Mouse (Mus musculus) midbrain, embryonic 11.5 days (tissue): Measurements from ENCODE around the gene Vmn2r-ps159. TPM values are rescaled to one million over a fixed set of nuclear protein-coding genes. Genes with fewer than 3 reads are reported as not detected.
"Not testable (repeated sequence)": the region's sequence is repeated elsewhere in the genome, so short reads cannot be mapped to it uniquely, and the experiment has no call there.

ENCODE experiments used
- ATAC-seq: fragments of 200-750 bp; cut with Nextera tagmentation; 2 replicates; pipeline ENCODE4 v1.8.0; 2017; ENCODE audit warnings: moderate TSS enrichment, moderate library complexity; ENCODE audit not compliant: low FRiP score
- DNase-seq: peaks from one replicate; pipeline ENCODE4 v3.0.0; 2015; ENCODE audit warnings: low spot score; ENCODE audit errors: missing footprints
- H3K27ac ChIP-seq: fragments of 300-500 bp; sonication (generic); 2 replicates; pipeline ENCODE4 v1.5.1; 2014; ENCODE audit warnings: low read depth, low read length
- H3K27me3 ChIP-seq: fragments of 300-500 bp; sonication (generic); 2 replicates; pipeline ENCODE4 v1.6.1; 2014; ENCODE audit warnings: mild to moderate bottlenecking, low read length, moderate library complexity, mixed read lengths; ENCODE audit not compliant: control insufficient read depth, insufficient read depth
- H3K36me3 ChIP-seq: fragments of 300-500 bp; sonication (generic); 2 replicates; pipeline ENCODE4 v1.6.1; 2014; ENCODE audit warnings: mild to moderate bottlenecking, low read length, moderate library complexity, mixed read lengths; ENCODE audit not compliant: control insufficient read depth, insufficient read depth
- H3K4me1 ChIP-seq: fragments of 300-500 bp; sonication (generic); 2 replicates; pipeline ENCODE4 v1.6.1; 2014; ENCODE audit warnings: low read length; ENCODE audit not compliant: control insufficient read depth, insufficient read depth
- H3K4me2 ChIP-seq: fragments of 300-500 bp; sonication (generic); 2 replicates; pipeline ENCODE4 v1.6.1; 2014; ENCODE audit warnings: mild to moderate bottlenecking, moderate library complexity
- H3K4me3 ChIP-seq: fragments of 300-500 bp; sonication (generic); 2 replicates; pipeline ENCODE4 v1.5.1; 2014; ENCODE audit warnings: low read depth, low read length
- H3K9ac ChIP-seq: fragments of 300-500 bp; sonication (generic); 2 replicates; pipeline ENCODE4 v1.6.1; 2014; ENCODE audit warnings: low read length
- H3K9me3 ChIP-seq: fragments of 300-500 bp; sonication (generic); 2 replicates; pipeline ENCODE4 v1.6.1; 2016; ENCODE audit warnings: low read length; ENCODE audit not compliant: control insufficient read depth
- WGBS: fragments of 180-500 bp; shearing (Covaris S2); extraction: QIAGEN DNeasy Blood & Tissue Kit; methylation state at CpG from one replicate; pipeline ENCODE4 v1.1.7; 2014; 5-methylcytosine and 5-hydroxymethylcytosine counted together
- polyA plus RNA-seq: library from polyadenylated mRNA; unstranded; fragments of >200 nt; fragmentation: Nextera tagmentation; extraction: Ambion mirVana; gene quantifications from 2 replicates; pipeline ENCODE4 v1.2.1, GENCODE M21; 2014

The Vmn2r-ps159 gene
- not detected in 2 replicates for polyA plus RNA-seq

DNA sequence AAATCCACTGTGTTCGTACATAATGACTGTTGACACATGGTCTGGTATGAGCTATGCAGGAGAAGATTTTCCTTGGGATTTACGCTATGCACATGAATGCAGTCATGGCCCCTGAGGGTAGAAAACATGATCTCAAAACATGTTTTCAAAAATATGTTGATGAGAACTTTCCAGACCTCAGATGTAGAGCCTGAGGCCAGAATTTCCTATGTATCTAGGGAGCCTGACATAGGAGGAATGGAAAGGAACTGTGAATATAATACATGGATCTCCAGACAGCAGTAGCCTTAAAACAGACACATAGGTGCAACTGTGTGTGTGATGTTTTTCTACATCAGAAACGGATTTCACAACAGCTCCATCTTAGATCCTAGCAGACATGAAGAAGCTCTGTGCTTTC is at the start of gene Vmn2r-ps159:
Gene Vmn2r-ps159, plus strand, starts transcription at position 301 of the 400 bp plus-strand sequence.
- not testable (repeated sequence) for H3K9ac ChIP-seq, H3K27ac ChIP-seq, H3K36me3 ChIP-seq, H3K4me1 ChIP-seq, H3K4me3 ChIP-seq, H3K9me3 ChIP-seq, ATAC-seq, H3K27me3 ChIP-seq, DNase-seq, H3K4me2 ChIP-seq
- 71% methylated on average over 3 of the region's 3 CpGs for WGBS

DNA sequence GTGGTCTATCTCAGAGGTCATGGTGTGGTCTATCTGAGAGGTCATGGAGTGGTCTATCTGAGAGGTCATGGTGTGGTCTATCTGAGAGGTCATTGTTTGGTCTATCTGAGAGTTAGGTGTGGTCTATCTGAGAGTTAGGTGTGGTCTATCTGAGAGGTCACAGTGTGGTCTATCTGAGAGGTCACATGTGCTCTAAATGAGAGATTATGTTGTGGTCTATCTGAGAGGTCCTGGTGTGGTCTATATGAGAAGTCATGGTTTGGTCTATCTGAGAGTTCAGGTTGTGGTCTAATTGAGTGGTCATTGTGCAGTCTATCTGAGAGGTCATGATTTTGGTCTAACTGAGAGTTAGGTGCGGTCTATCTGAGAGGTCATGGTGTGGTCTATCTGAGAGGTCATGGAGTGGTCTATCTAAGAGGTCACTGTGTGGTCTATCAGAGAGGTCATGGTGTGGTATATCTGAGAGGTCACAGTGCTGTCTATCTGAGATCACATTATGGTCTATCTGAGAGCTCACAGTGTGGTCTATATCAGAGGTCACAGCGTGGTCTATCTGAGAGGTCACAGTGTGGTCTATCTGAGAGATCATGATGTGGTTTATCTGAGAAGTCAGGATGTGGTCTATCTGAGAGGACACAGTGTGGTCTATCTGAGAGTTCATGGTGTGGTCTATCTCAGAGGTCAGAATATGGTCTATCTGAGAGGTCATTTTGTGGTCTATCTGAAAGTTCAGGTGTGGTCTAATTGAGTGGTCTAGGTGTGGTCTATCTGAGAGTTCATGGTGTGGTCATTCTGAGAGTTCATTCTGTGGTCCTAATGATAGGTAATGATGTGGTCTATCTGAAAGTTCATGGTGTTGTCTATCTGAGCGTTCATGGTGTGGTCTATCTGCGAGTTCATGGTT is 10.9 kb downstream of the Vmn2r-ps159 start:
- H3K27me3 ChIP-seq, DNase-seq, H3K27ac ChIP-seq, H3K4me3 ChIP-seq, H3K4me1 ChIP-seq, H3K4me2 ChIP-seq, H3K9ac ChIP-seq, H3K36me3 ChIP-seq: not testable (repeated sequence)
- 81% methylated on average over 4 of the region's 4 CpGs for WGBS
- peak; percentile 51 for ATAC-seq
- H3K9me3 ChIP-seq: peaks cover 27% of the 10 kb centered on the region

DNA sequence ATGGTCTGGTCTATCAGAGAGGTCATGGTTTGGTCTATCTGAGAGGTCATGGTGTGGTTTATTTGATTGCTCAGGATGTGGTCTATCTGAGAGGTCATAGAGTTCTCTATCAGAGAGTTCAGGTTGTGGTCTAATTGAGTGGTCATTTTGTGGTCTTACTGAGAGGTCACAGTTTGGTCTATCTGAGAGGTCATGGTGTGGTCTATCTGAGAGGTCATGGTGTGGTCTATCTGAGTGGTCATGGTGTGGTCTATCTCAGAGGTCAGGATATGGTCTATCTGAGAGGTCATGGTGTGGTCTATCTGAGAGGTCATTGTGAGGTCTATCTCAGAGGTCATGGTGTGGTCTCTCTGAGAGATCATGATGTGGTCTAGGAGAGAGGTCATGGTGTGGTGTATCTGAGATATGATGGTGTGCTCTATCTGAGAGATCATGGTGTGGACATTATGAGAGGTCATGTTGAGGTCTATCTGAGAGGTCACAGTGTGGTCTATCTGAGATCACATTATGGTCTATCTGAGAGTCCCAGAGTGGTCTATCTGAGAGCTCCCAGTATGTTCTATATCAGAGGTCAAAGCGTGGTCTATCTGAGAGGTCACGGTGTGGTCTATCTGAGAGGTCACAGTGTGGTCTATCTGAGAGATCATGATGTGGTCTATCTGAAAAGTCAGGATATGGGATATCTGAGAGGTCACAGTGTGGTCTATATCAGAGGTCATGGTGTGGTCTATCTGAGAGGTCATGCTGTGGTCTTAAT is 11.8 kb downstream of the Vmn2r-ps159 start:
- no peak overlapping the region for H3K4me2 ChIP-seq
- ATAC-seq: peak; percentile 83
- H3K27ac ChIP-seq: no peak overlapping the region
- no peaks in the 10 kb centered on the region for H3K4me1 ChIP-seq
- H3K9ac ChIP-seq: no peak overlapping the region
- 85% methylated on average over 2 of the region's 2 CpGs for WGBS
- no peak overlapping the region for H3K4me3 ChIP-seq
- H3K27me3 ChIP-seq: no peaks in the 10 kb centered on the region
- peaks cover 27% of the 10 kb centered on the region for H3K9me3 ChIP-seq
- no peaks in the 10 kb centered on the region for H3K36me3 ChIP-seq
- DNase-seq: peak; percentile 87

DNA sequence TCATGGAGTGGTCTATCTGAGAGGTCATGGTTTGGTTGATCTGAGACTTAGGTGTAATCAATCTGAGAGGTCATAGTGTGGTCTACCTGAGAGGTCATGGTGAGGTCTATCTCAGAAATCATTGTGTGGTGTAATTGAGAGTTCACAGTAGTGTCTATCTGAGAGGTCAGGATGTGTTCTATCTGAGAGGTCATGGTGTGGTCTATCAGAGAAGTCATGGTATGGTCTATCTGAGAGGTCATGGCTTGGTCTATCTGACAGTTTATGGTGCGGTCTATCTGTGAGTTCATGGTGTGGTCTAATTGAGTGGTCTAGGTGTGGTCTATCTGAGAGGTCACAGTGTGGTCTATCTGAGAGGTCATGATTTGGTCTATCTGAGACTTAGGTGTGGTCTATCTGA is 12.4 kb downstream of the Vmn2r-ps159 start:
- H3K27ac ChIP-seq: no peak overlapping the region
- ATAC-seq (peak; percentile 65), DNase-seq (no peak)
- H3K36me3 ChIP-seq: no peaks in the 10 kb centered on the region
- no peak overlapping the region for H3K9ac ChIP-seq
- no peak overlapping the region for H3K4me2 ChIP-seq
- H3K27me3 ChIP-seq: no peaks in the 10 kb centered on the region
- 94% methylated on average over 1 of the region's 1 CpGs for WGBS
- no peaks in the 10 kb centered on the region for H3K4me1 ChIP-seq
- H3K9me3 ChIP-seq: peaks cover 27% of the 10 kb centered on the region
- H3K4me3 ChIP-seq: no peak overlapping the region

DNA sequence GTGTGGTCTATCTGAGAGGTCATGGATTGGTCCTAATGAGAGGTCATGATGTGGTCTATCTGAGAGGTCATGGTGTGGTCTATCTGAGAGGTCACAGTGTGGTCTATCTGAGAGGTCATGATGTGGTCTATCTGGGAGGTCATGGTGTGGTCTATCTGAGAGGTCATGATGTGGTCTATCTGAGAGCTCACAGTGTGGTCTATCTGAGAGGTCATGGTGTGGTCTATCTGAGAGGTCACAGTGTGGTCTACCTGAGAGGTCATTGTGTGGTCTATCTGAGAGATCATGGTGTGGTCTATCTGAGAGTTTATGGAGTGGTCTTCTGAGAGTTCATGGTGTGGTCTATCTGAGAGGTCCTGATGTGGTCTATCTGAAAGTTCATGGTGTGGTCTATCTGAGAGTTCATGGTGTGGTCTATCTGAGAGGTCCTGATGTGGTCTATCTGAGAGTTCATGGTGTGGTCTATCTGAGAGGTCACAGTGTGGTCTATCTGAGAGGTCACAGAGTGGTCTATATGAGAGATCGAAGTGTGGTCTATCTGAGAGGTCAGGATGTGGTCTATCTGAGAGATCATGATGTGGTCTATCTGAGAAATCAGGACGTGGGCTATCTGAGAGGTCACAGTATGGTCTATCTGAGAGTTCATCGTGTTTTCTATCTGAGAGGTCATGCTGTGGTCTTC is 26.0 kb downstream of the Vmn2r-ps159 start:
- H3K27ac ChIP-seq, H3K4me3 ChIP-seq, H3K9me3 ChIP-seq, H3K9ac ChIP-seq, H3K27me3 ChIP-seq, H3K4me2 ChIP-seq, DNase-seq, H3K4me1 ChIP-seq, H3K36me3 ChIP-seq: not testable (repeated sequence)
- 79% methylated on average over 3 of the region's 3 CpGs for WGBS
- ATAC-seq: peak; percentile 83

Other genes with a start within 250 kb of the Vmn2r-ps159 start
- 49.5 and 55.7 TPM in 2 replicates for gene 9430015G10Rik, start 221.1 kb upstream of the Vmn2r-ps159 start, polyA plus RNA-seq
- 0.54 and 0.75 TPM in 2 replicates for gene Rnf223, start 200.6 kb upstream of the Vmn2r-ps159 start, polyA plus RNA-seq
- 62.2 and 68.2 TPM in 2 replicates for gene Agrn, start 133.6 kb upstream of the Vmn2r-ps159 start, polyA plus RNA-seq
- 0.25 and 0.30 TPM in 2 replicates for gene Isg15, start 130.3 kb upstream of the Vmn2r-ps159 start, polyA plus RNA-seq
- 2.4 TPM in 2 replicates for gene AW011738, start 127.8 kb upstream of the Vmn2r-ps159 start, polyA plus RNA-seq
- 0.81 and 1.2 TPM in 2 replicates for gene Perm1, start 115.2 kb upstream of the Vmn2r-ps159 start, polyA plus RNA-seq
- gene Plekhn1, start 96.2 kb upstream of the Vmn2r-ps159 start, polyA plus RNA-seq: 15.6 and 18.1 TPM in 2 replicates
- gene Noc2l, start 95.1 kb upstream of the Vmn2r-ps159 start, polyA plus RNA-seq: 74.3 and 81.9 TPM in 2 replicates
- gene Samd11, start 75.4 kb upstream of the Vmn2r-ps159 start, polyA plus RNA-seq: 2.6 TPM in 2 replicates